Mouse (Mus musculus) midbrain, embryonic 15.5 days (tissue): Measurements from ENCODE around the gene Anapc15-ps. TPM values are rescaled to one million over a fixed set of nuclear protein-coding genes. Genes with fewer than 3 reads are reported as not detected.
"Not testable (repeated sequence)": the region's sequence is repeated elsewhere in the genome, so short reads cannot be mapped to it uniquely, and the experiment has no call there.

Experiments used
- ATAC-seq: fragments of 200-750 bp; cut with Nextera tagmentation; replicated peaks from 2 replicates; pipeline ENCODE4 v1.8.0; 2017; ENCODE audit warnings: moderate TSS enrichment
- H3K27ac ChIP-seq: fragments of 300-500 bp; sonication (generic); 2 replicates; pipeline ENCODE4 v1.5.1; 2015; ENCODE audit warnings: mild to moderate bottlenecking, inconsistent platforms
- H3K27me3 ChIP-seq: fragments of 300-500 bp; sonication (generic); replicated peaks from 2 replicates; pipeline ENCODE4 v1.6.1; 2015; ENCODE audit warnings: inconsistent platforms
- H3K36me3 ChIP-seq: fragments of 300-500 bp; sonication (generic); replicated peaks from 2 replicates; pipeline ENCODE4 v1.6.1; 2015; ENCODE audit warnings: inconsistent platforms
- H3K4me1 ChIP-seq: fragments of 300-500 bp; sonication (generic); 2 replicates; pipeline ENCODE4 v1.6.1; 2015; ENCODE audit warnings: inconsistent platforms
- H3K4me2 ChIP-seq: fragments of 300-500 bp; sonication (generic); 2 replicates; pipeline ENCODE4 v1.6.1; 2015; ENCODE audit warnings: inconsistent platforms, mild to moderate bottlenecking, moderate library complexity
- H3K4me3 ChIP-seq: fragments of 300-500 bp; sonication (generic); 2 replicates; pipeline ENCODE4 v1.5.1; 2015; ENCODE audit warnings: mild to moderate bottlenecking, inconsistent platforms
- H3K9ac ChIP-seq: fragments of 300-500 bp; sonication (generic); 2 replicates; pipeline ENCODE4 v1.6.1; 2015; ENCODE audit warnings: mild to moderate bottlenecking, inconsistent platforms
- H3K9me3 ChIP-seq: fragments of 300-500 bp; sonication (generic); 2 replicates; pipeline ENCODE4 v1.6.1; 2016; ENCODE audit warnings: inconsistent platforms
- WGBS: fragments of 180-500 bp; shearing (Covaris S2); methylation state at CpG from one replicate; pipeline ENCODE4 v1.1.7; 2015; ENCODE audit warnings: mixed read lengths; 5-methylcytosine and 5-hydroxymethylcytosine counted together
- polyA plus RNA-seq: library from polyadenylated mRNA; unstranded; fragments of >200 nt; fragmentation: Nextera tagmentation; extraction: Ambion mirVana; gene quantifications from 2 replicates; pipeline ENCODE4 v1.2.1, GENCODE M21; 2015

The Anapc15-ps gene
- polyA plus RNA-seq, 1 experiment from 2014 or later: not detected

DNA sequence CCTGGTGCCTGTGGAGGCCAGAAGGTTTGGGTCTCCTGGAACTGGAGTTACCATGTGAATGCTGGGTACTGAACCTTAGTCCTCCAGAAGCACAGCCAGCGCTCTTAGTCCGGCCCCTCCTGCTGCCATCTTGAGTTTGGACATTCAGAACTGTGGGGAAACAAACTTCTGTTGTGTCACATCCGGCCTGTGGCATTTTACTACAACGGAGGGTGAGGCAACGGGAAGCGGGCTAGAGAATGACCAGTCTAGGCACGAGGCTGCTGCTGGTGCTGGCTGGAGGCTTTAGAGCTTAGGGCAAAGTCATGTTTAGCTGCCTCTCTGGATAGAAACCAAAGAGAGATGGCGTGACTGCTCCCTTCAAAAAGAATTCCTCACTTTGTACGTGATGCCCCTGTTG lies 39.0 kb downstream of the Anapc15-ps start:
- no peaks in the 10 kb centered on the region for H3K9me3 ChIP-seq
- H3K36me3 ChIP-seq: no peaks in the 10 kb centered on the region
- no peak overlapping the region for H3K4me2 ChIP-seq
- no peaks in the 10 kb centered on the region for H3K4me1 ChIP-seq
- H3K4me3 ChIP-seq: no peak overlapping the region
- H3K27ac ChIP-seq: no peak overlapping the region
- no peak overlapping the region for H3K9ac ChIP-seq
- no peak for ATAC-seq
- no peaks in the 10 kb centered on the region for H3K27me3 ChIP-seq
- 83% methylated on average over 9 of the region's 9 CpGs for WGBS

DNA sequence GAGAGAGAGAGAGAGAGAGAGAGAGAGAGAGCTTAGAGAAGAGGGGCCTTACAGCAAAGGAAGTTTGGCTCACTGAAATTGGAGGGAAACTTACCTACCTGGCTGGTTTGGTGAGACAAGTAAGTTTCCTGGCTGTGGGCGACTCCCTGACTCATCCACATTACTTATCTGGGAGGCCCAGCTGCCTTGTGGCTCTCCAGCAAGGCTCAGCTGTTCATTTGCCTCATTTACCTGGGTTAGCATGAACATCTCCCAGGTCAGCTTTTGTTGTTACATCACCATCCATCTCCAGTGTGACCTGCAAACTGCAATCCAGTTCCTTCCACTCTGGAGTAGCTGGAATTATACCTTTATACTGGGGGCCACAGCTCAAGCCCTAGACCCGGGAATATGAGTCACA lies 41.7 kb downstream of the Anapc15-ps start:
- H3K36me3 ChIP-seq: no peaks in the 10 kb centered on the region
- H3K4me3 ChIP-seq: no peak overlapping the region
- no peaks in the 10 kb centered on the region for H3K9me3 ChIP-seq
- H3K9ac ChIP-seq: no peak overlapping the region
- no peaks in the 10 kb centered on the region for H3K27me3 ChIP-seq
- WGBS: 91% methylated on average over 2 of the region's 2 CpGs
- H3K4me2 ChIP-seq: no peak overlapping the region
- H3K4me1 ChIP-seq: no peaks in the 10 kb centered on the region
- ATAC-seq: no peak
- no peak overlapping the region for H3K27ac ChIP-seq

DNA sequence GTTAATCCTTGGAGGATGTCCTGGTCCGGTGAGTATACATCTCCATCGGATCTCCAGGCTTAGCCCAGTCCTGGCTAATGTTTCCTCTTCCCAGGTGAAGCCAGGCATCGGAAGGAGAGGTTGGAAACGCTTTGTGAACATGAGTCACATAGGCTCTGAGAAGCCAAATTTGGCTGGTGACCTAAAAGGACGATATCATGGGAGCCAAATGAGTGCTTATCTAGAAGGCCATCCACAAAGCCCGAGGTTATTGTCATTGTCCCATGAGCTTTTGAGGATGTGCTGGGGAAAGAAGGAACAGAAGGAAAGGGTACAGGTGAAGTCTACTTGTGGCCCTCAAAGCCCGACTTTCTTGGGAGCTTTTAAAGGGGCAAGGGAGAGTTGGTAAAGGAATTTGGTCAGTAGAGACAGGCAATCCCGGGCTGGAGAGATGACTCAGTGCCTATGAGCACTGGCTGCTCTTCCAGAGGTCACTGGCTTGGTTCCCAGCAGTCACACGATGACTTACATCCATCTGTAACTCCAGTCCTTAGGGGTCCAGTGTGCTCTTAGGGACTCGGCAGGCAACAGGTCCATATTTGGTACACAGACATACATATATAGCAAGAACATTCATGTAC lies 42.4 kb downstream of the Anapc15-ps start:
- WGBS: 83% methylated on average over 10 of the region's 10 CpGs
- ATAC-seq: no peak

DNA sequence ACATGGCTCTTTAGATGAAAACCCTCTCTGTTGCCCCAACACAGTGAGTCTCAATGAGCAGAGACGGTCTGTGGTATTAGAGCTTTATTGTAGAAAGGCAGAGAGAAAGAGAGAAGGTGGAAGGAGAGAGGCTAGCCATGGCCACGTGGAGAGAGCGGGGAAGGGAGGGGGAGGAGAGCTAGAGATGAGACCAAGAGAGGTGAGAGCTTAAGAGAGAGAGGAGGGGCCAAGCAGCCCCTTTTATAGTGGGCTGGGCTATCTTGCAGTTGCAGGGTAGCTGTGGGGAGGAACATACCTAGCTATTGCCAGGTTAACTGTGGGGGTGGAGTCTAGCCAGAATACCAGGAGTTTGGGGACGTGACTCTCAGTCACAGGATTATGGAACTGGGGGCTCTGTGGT lies 43.1 kb downstream of the Anapc15-ps start:
- not testable (repeated sequence) for H3K4me1 ChIP-seq, ATAC-seq, H3K9ac ChIP-seq, H3K27ac ChIP-seq, H3K4me3 ChIP-seq, H3K9me3 ChIP-seq, H3K27me3 ChIP-seq, H3K36me3 ChIP-seq, H3K4me2 ChIP-seq
- WGBS: 78% methylated on average over 4 of the region's 4 CpGs

More for the DNA sequence above, 42.4 kb downstream of the Anapc15-ps start:
- Histone ChIP-seq H3K9me3 (no peaks in the 10 kb centered on the region), H3K27me3 (no peaks in the 10 kb centered on the region), H3K36me3 (no peaks in the 10 kb centered on the region), H3K27ac (no peak overlapping the region), H3K4me1 (no peaks in the 10 kb centered on the region), H3K4me2 (no peak overlapping the region), H3K4me3 (no peak overlapping the region), H3K9ac (no peak overlapping the region)

DNA sequence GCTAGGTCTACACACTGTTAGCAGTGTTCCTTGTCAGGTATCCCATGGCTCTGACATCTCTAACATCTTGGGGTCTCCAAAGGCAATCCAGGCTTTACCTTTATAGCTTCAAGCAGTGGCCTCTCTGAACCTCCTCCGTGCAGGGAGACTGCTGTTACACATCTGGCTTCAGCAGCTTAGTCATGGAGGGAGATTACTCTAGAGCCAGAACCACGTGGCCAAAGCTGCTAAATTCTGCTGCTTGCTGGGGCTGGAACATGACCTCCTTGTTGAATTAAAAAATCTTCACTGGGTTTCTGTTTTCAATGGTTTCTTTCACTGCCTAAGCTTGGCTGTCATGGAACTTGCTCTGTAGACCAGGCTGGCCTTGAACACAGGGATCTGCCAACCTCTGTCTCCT lies 44.9 kb downstream of the Anapc15-ps start:
- H3K36me3 ChIP-seq: no peaks in the 10 kb centered on the region
- WGBS: 65% methylated on average over 2 of the region's 2 CpGs
- 0 out of 2 replicates have a peak, but pooled peaks cover under 1% of the 10 kb centered on the region for H3K4me1 ChIP-seq
- no peaks in the 10 kb centered on the region for H3K9me3 ChIP-seq
- no peak for ATAC-seq
- no peak overlapping the region for H3K27ac ChIP-seq
- H3K4me2 ChIP-seq: no peak overlapping the region
- H3K27me3 ChIP-seq: no peaks in the 10 kb centered on the region
- H3K4me3 ChIP-seq: no peak overlapping the region
- H3K9ac ChIP-seq: no peak overlapping the region

DNA sequence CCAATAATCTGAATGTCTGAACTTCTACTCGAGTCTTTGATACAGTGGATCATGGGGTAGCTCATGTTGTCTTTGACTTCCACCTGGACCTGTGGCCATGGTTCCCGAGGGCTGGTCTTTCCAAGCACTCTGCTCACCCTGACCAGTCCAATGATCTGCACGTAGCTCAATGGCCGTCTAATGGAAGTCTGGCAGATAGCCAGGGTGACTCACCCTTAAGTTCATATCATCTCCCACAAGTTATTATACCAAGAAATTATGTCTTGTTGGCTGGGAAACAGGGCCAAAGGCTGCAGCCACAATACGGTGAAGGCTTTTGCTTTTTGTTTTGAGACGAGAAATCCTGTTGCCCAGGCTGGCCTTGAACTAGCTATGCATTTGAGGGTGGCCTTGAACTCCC lies 45.9 kb downstream of the Anapc15-ps start:
- WGBS: 91% methylated on average over 6 of the region's 6 CpGs
- Histone ChIP-seq H3K4me3 (no peak overlapping the region), H3K9ac (no peak overlapping the region), H3K4me2 (no peak overlapping the region), H3K27me3 (no peaks in the 10 kb centered on the region), H3K27ac (no peak overlapping the region), H3K4me1 (0 out of 2 replicates have a peak, but pooled peaks cover 2% of the 10 kb centered on the region), H3K9me3 (no peaks in the 10 kb centered on the region), H3K36me3 (no peaks in the 10 kb centered on the region)
- ATAC-seq: no peak

DNA sequence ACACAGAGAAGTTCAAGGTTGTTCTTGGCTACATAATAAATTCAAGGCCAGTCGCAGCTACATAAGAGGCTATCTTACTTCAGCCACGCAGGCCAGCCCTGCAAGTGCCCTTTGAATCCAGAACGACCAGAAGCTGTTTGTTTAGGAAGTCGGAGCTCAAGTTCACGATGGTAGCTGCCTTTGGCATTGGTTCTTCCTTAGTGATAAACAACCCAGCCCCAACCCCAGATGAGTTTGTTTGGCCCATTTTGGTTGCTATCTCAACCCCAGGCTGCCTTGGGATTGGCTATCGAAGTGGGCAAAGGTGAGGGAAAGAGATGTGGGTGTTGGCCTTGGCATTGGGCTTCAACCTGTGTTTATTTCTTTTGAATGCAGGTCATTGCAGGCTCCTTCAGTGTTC lies 48.0 kb downstream of the Anapc15-ps start:
- no peaks in the 10 kb centered on the region for H3K36me3 ChIP-seq
- H3K4me1 ChIP-seq: 0 out of 2 replicates have a peak, but pooled peaks cover 2% of the 10 kb centered on the region
- no peak overlapping the region for H3K4me2 ChIP-seq
- no peak overlapping the region for H3K4me3 ChIP-seq
- H3K27ac ChIP-seq: no peak overlapping the region
- ATAC-seq: no peak
- WGBS: 87% methylated on average over 6 of the region's 6 CpGs
- H3K9ac ChIP-seq: no peak overlapping the region
- no peaks in the 10 kb centered on the region for H3K27me3 ChIP-seq
- H3K9me3 ChIP-seq: no peaks in the 10 kb centered on the region

DNA sequence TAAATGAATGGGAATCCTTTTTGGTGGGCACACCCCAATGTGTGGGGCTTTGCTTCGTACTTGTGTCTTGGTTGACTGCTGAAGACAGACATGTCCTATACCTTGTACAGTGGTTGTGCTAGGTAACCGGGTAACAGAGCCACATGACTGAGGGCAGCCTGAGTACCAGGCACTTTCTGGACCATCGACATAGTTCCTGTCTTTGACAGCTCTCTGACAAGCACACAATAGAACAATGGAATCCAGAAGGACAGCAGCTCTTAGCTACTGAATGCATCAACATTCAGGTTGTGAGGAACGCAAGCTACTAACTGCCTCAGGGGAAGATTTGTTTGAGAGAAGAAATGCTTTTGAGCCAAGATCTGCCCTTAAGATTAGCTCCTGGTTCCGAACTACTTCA lies 49.2 kb downstream of the Anapc15-ps start:
- Histone ChIP-seq H3K9ac (no peak overlapping the region), H3K4me2 (no peak overlapping the region), H3K4me1 (peaks cover 11% of the 10 kb centered on the region; the same call in 1 of the 2 replicates), H3K36me3 (no peaks in the 10 kb centered on the region), H3K9me3 (no peaks in the 10 kb centered on the region), H3K27ac (no peak overlapping the region), H3K4me3 (no peak overlapping the region), H3K27me3 (no peaks in the 10 kb centered on the region)
- ATAC-seq: no peak
- 34% methylated on average over 5 of the region's 5 CpGs for WGBS

DNA sequence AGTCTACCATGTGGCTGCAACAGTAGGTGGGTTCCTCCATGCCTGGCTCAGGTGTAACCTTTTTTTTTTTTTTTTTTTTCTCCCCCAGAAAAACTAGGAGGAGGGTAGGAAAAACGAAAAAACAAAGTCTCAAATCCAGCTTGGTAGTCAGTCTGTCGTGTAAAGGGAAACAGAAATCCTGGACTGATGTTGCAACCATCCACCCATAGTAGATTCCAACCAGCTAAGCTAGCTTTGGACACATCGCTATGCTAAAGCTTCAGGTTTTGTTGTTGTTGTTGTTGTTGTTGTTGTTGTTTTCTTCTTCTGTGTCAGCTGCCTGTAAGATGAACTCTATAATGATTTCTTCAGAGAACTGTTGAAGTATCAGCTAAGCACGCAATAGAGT lies 49.7 kb downstream of the Anapc15-ps start:
- 58% methylated on average over 4 of the region's 4 CpGs for WGBS
- Histone ChIP-seq H3K27ac (no peak overlapping the region), H3K4me3 (no peak overlapping the region), H3K4me1 (peaks cover 11% of the 10 kb centered on the region; the same call in 1 of the 2 replicates), H3K4me2 (no peak overlapping the region), H3K27me3 (no peaks in the 10 kb centered on the region), H3K9ac (no peak overlapping the region), H3K9me3 (no peaks in the 10 kb centered on the region), H3K36me3 (no peaks in the 10 kb centered on the region)
- ATAC-seq: no peak

Other genes with a start within 250 kb of the Anapc15-ps start
- 223 and 226 TPM in 2 replicates for gene Mrpl42, start 171.5 kb downstream of the Anapc15-ps start, polyA plus RNA-seq
- gene Ube2n, start 158.3 kb downstream of the Anapc15-ps start, polyA plus RNA-seq: 348 and 352 TPM in 2 replicates
- gene Nudt4, start 109.3 kb downstream of the Anapc15-ps start, polyA plus RNA-seq: 59.6 and 61.7 TPM in 2 replicates
- not detected in 2 replicates for gene Gm33543, start 169.5 kb upstream of the Anapc15-ps start, polyA plus RNA-seq